Mouse (Mus musculus) adrenal gland, adult 10 weeks (tissue): ENCODE results near the gene Jpt2. TPM values are rescaled to one million over a fixed set of nuclear protein-coding genes. Genes with fewer than 3 reads are reported as not detected.

Source experiments
- polyA plus RNA-seq: library from polyadenylated mRNA; stranded (reverse); fragments of 350-450 nt; fragmentation: Illumina TruSeq; extraction: RNeasy Lipid Tissue Mini Kit (QIAGEN cat#74804); gene quantifications from one replicate; pipeline ENCODE4 v1.2.3, GENCODE M21; 2014; ENCODE audit warnings: low read depth, low replicate concordance

Gene Jpt2
- polyA plus RNA-seq: 27.1 TPM

GRCm38 (mm10) chr17:24960135-24960851, at the start of gene Jpt2:
Gene Jpt2 (minus strand): TSS chr17:24960689.

GRCm38 (mm10) chr17:24936259-24937237, 23.9 kb downstream of the Jpt2 start, which contains the start of gene Mapk8ip3:
Gene Mapk8ip3 (minus strand): TSS chr17:24936977.

GRCm38 (mm10) chr17:24896241-24896992, 64.1 kb downstream of the Jpt2 start, which contains the start of gene Nme3:
Gene Nme3 (plus strand): TSS chr17:24896500.

GRCm38 (mm10) chr17:24894995-24895547, 65.4 kb downstream of the Jpt2 start, which contains the start of the genes Eme2 and Mrps34:
Gene Eme2 (minus strand): TSS chr17:24895087.
Gene Mrps34 (plus strand): TSS chr17:24895116.

Other genes with a start within 250 kb of the Jpt2 start
- gene Rnf151, start 242.6 kb downstream of the Jpt2 start, polyA plus RNA-seq: not detected
- 403 TPM for gene Rps2, start 242.6 kb downstream of the Jpt2 start, polyA plus RNA-seq
- 88.7 TPM for gene Ndufb10, start 236.2 kb downstream of the Jpt2 start, polyA plus RNA-seq
- gene Rpl3l, start 232.9 kb downstream of the Jpt2 start, polyA plus RNA-seq: 0.64 TPM
- gene Msrb1, start 224.0 kb downstream of the Jpt2 start, polyA plus RNA-seq: 6.8 TPM
- gene Hs3st6, start 207.7 kb downstream of the Jpt2 start, polyA plus RNA-seq: not detected
- 7.2 TPM for gene Meiob, start 156.4 kb downstream of the Jpt2 start, polyA plus RNA-seq
- 14.6 TPM for gene Hagh, start 120.5 kb downstream of the Jpt2 start, polyA plus RNA-seq
- 80.9 TPM for gene Fahd1, start 110.3 kb downstream of the Jpt2 start, polyA plus RNA-seq
- not detected for gene Igfals, start 94.7 kb downstream of the Jpt2 start, polyA plus RNA-seq
- 5.1 TPM for gene Nubp2, start 74.3 kb downstream of the Jpt2 start, polyA plus RNA-seq
- gene Spsb3, start 74.0 kb downstream of the Jpt2 start, polyA plus RNA-seq: 0.47 TPM
- gene Eme2, start 65.6 kb downstream of the Jpt2 start, polyA plus RNA-seq: 3.1 TPM
- gene Mrps34, start 65.6 kb downstream of the Jpt2 start, polyA plus RNA-seq: 2.6 TPM
- 6.5 TPM for gene Nme3, start 64.2 kb downstream of the Jpt2 start, polyA plus RNA-seq
- 11.4 TPM for gene Mapk8ip3, start 23.7 kb downstream of the Jpt2 start, polyA plus RNA-seq
- gene Cramp1l, start 55.1 kb upstream of the Jpt2 start, polyA plus RNA-seq: 8.4 TPM
- gene Ift140, start 55.4 kb upstream of the Jpt2 start, polyA plus RNA-seq: 19.1 TPM
- gene Tmem204, start 122.9 kb upstream of the Jpt2 start, polyA plus RNA-seq: 16.2 TPM
- gene Telo2, start 155.3 kb upstream of the Jpt2 start, polyA plus RNA-seq: 0.93 TPM
- gene Ptx4, start 160.1 kb upstream of the Jpt2 start, polyA plus RNA-seq: not detected
- gene Clcn7, start 172.7 kb upstream of the Jpt2 start, polyA plus RNA-seq: 5.0 TPM
- not detected for gene Ccdc154, start 201.8 kb upstream of the Jpt2 start, polyA plus RNA-seq
- gene Gm38655, start 214.8 kb upstream of the Jpt2 start, polyA plus RNA-seq: not detected
- 26.4 TPM for gene BC003965, start 223.9 kb upstream of the Jpt2 start, polyA plus RNA-seq
- 20.4 TPM for gene Unkl, start 227.7 kb upstream of the Jpt2 start, polyA plus RNA-seq